Mouse (Mus musculus): Measurements from ENCODE around the gene Met. TPM values are rescaled to one million over a fixed set of nuclear protein-coding genes. Genes with fewer than 3 reads are reported as not detected.

Met gene
- polyA plus RNA-seq, 1 experiment from 2014 or later, result 3.5 TPM

DNA sequence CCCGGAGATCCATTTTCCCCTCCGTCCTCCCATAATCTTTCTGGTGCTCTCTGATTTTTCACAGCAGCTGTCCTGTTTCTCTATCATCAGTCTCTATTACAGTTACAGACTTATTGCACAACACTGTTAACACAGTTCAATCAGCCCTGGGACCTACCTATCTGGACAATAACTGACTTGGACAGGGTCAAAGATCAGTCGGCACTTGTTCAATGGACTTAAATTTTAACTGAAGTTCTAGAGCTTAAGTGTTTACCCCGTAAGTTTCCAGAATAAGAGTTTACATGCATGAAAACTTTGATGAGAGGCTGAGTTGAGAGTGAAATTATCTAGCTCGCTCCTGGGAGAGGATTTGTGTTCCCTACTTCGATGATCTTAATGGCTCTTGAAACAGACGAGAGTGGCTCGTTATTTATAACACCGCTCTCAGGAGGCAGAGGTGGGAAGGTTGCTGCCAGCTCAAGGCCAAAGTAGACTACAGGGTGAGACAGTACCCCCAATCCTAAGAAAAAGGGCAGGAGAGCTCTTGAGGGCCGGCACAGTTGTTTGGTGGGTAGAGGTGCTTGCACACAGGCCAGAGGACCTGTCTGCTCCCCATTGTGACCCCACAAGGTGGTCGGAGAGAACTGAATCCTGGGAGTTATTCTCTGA is 105.2 kb downstream of the Met start:
- H3K36me3 ChIP-seq, result no peaks in the 10 kb centered on the region
- peaks cover 5% of the 10 kb centered on the region; the same call in 1 of the 2 replicates for H3K4me1 ChIP-seq
- no peaks in the 10 kb centered on the region for H3K27me3 ChIP-seq (ENCODE audit: insufficient read depth, poor library complexity, severe bottlenecking)
- DNase-seq (ENCODE audit: low spot score), result no peak
- H3K9me3 ChIP-seq, result no peaks in the 10 kb centered on the region
- no peak overlapping the region for H3K27ac ChIP-seq
- no peak overlapping the region for H3K4me3 ChIP-seq
- 79% methylated on average over 11 of the region's 11 CpGs for WGBS

DNA sequence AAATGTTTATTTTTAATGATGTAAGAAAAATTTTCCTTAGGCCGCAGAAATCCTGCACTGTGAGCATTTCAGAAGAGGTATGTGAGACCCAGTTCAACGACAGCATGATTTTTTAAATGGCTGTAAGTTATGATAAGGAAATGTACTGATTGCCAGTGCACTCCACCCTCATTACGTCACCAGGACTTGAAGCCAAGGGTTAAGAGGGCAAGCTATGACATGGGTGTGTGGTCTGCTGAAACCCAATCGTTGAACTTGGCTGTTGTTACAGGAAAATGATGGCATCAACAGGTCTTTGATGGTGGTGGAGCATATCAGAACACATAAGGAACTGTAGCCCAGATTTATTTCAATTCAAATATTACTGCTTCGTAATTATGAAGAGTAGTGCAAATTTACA is 109.6 kb downstream of the Met start:
- Histone ChIP-seq H3K27ac (no peak overlapping the region), H3K4me1 (peaks cover 5% of the 10 kb centered on the region; the same call in 1 of the 2 replicates), H3K27me3 (ENCODE audit: insufficient read depth, poor library complexity, severe bottlenecking) (no peaks in the 10 kb centered on the region), H3K36me3 (no peaks in the 10 kb centered on the region), H3K9me3 (no peaks in the 10 kb centered on the region), H3K4me3 (no peak overlapping the region)
- DNase-seq (ENCODE audit: low spot score), result no peak
- WGBS, result 64% methylated on average over 5 of the region's 5 CpGs

- no peaks in the 10 kb centered on the region for H3K36me3 ChIP-seq
- no peaks in the 10 kb centered on the region for H3K9me3 ChIP-seq
- peaks cover 5% of the 10 kb centered on the region; the same call in 1 of the 2 replicates for H3K4me1 ChIP-seq
- WGBS, result 90% methylated on average over 2 of the region's 2 CpGs
- H3K27me3 ChIP-seq (ENCODE audit: insufficient read depth, poor library complexity, severe bottlenecking), result no peaks in the 10 kb centered on the region
- DNase-seq (ENCODE audit: low spot score), result no peak
- no peak overlapping the region for H3K27ac ChIP-seq
- no peak overlapping the region for H3K4me3 ChIP-seq
Measured at GRCm38 (mm10) chr6:17573732-17574131, 110.1 kb downstream of the Met start.

GRCm38 (mm10) chr6:17578092-17578760 is 114.6 kb downstream of the Met start:
- Histone ChIP-seq H3K4me3 (no peak overlapping the region), H3K36me3 (no peaks in the 10 kb centered on the region), H3K4me1 (no peaks in the 10 kb centered on the region), H3K27me3 (ENCODE audit: insufficient read depth, poor library complexity, severe bottlenecking) (no peaks in the 10 kb centered on the region), H3K9me3 (no peaks in the 10 kb centered on the region), H3K27ac (no peak overlapping the region)
- DNase-seq (ENCODE audit: low spot score), result no peak
- WGBS, result 28% methylated on average over 3 of the region's 3 CpGs

DNA sequence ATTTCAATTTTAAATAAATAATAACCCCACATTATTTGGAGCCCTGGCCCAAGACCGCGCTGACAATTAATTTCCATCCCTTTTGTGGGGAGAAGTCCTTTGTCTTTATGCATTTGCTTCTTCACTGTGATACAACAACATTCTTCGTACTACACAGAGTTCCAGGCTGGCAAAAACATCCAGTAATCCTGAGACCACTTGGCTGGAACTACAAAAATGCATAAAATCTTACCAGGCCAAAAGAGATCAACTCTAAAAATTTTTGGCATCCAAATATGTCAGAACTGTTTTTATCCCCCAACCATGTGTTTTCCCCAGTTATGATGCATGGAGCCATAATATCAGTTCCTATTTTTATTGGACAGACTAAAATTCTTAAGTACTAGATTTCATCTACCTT is 116.7 kb downstream of the Met start:
- WGBS, result 92% methylated on average over 3 of the region's 3 CpGs
- no peaks in the 10 kb centered on the region for H3K27me3 ChIP-seq (ENCODE audit: insufficient read depth, poor library complexity, severe bottlenecking)
- no peak for DNase-seq (ENCODE audit: low spot score)
- H3K36me3 ChIP-seq, result no peaks in the 10 kb centered on the region
- no peak overlapping the region for H3K4me3 ChIP-seq
- no peaks in the 10 kb centered on the region for H3K9me3 ChIP-seq
- H3K27ac ChIP-seq, result no peak overlapping the region
- no peaks in the 10 kb centered on the region for H3K4me1 ChIP-seq

- Histone ChIP-seq H3K9me3 (no peaks in the 10 kb centered on the region), H3K4me1 (no peaks in the 10 kb centered on the region), H3K36me3 (no peaks in the 10 kb centered on the region), H3K27ac (peak overlapping the region; percentile 52; the same call in 1 of the 2 replicates), H3K27me3 (ENCODE audit: insufficient read depth, poor library complexity, severe bottlenecking) (no peaks in the 10 kb centered on the region), H3K4me3 (peak overlapping the region; percentile 45)
- 32% methylated on average over 13 of the region's 13 CpGs for WGBS
- DNase-seq (ENCODE audit: low spot score), result no peak
Measured at GRCm38 (mm10) chr6:17583982-17584381, 120.4 kb downstream of the Met start.

DNA sequence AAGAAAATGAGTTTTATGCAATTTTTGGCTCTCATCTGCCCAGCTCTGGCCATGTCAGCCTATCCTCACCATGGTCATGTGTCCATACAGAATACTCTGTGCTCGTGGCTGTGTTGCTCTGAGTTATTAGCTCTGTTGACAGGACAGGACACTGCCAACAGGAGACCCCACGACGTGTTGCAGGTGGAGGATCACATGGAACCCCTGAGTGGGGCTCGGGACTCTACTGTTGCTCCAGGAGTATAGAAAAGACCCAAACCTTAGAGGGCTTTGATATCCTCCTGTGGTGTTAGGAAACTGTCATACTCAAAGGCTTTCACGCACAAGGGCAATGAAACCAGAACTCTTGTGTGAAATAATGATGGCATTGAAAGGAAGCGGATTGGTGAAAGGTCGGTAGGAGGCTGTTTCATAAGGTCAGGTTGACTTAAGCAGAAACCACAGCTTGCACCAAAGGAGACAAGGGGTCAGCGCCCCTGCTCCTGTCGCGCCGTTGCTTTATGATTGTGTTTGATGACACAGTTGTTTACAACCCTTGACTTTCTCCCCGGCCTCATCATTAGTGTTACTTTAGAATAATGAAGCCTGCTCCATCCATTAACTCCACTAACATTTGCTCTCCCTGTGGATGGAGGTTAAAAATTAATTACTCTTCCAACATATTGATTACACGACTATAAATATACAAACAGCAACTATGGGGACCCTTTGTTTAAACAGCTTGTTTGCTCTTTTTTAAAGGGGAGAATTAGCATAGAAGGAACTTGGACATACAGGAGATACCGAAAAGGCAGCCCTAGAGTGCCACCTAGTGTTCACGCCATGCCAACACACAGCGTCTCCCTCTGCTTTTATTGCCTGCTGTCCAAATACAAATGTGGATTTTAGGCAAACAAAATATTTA is 125.7 kb downstream of the Met start:
- WGBS, result 37% methylated on average over 16 of the region's 16 CpGs
- no peaks in the 10 kb centered on the region for H3K4me1 ChIP-seq
- H3K27me3 ChIP-seq (ENCODE audit: insufficient read depth, poor library complexity, severe bottlenecking), result no peaks in the 10 kb centered on the region
- DNase-seq (ENCODE audit: low spot score), result peak; percentile 82
- H3K9me3 ChIP-seq, result no peaks in the 10 kb centered on the region
- H3K27ac ChIP-seq, result no peak overlapping the region
- no peak overlapping the region for H3K4me3 ChIP-seq
- no peaks in the 10 kb centered on the region for H3K36me3 ChIP-seq

DNA sequence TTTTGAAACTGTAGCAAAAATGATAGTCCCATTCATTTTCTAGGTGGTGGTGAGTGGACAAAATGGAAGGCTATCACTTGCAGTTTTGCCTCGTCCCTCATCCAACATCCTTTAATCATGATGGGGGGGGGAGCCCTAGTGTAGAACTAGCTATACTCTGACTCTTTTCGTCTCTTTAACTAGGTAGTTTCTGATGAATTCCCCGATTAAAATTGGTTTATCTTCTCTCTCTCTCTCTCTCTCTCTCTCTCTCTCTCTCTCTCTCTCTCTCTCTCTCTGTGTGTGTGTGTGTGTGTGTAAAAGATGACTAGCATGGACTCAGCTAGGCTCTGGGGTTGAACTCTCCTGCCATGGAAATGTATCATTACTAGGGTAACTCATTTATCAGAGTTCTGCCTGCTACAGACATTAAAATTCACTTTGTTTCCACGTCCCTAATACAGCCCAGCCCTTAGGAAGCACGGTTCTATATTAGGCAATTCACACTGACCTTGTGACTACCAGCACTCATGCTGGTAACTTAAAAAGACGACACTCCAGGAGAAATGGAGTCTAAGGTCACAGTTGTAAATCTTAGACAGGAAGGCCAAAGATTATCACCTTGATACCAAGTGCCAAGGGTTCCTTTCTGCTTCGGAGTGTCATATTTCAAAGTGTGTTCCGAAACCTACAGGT is 126.5 kb downstream of the Met start:
- Histone ChIP-seq H3K4me3 (no peak overlapping the region), H3K4me1 (no peaks in the 10 kb centered on the region), H3K36me3 (no peaks in the 10 kb centered on the region), H3K27ac (no peak overlapping the region), H3K9me3 (no peaks in the 10 kb centered on the region), H3K27me3 (ENCODE audit: insufficient read depth, poor library complexity, severe bottlenecking) (no peaks in the 10 kb centered on the region)
- whole genome bisulfite sequencing, result 49% methylated on average over 8 of the region's 8 CpGs
- no peak for DNase-seq (ENCODE audit: low spot score)

DNA sequence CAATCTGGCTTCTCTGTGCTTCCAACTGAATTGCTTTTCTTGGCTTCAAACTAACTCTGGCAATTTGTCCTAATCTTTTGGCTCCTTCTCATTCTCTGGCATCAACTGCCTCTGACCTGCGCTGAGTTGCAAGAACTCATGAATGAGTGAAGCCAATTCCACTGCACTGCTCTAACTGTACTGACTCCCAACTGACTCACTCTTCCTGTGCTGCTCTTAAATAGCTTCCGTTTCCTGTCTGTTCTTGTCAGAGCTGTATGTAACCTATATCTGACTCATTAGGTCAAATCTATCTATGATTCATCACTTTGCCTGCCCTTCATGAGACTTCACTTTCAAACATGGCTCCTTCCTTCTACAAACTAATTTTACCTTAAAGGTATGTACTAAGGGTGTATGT is 130.4 kb downstream of the Met start:
- Histone ChIP-seq H3K4me3 (no peak overlapping the region), H3K9me3 (no peaks in the 10 kb centered on the region), H3K36me3 (no peaks in the 10 kb centered on the region), H3K27me3 (ENCODE audit: insufficient read depth, poor library complexity, severe bottlenecking) (no peaks in the 10 kb centered on the region), H3K27ac (no peak overlapping the region), H3K4me1 (no peaks in the 10 kb centered on the region)
- 82% methylated on average over 2 of the region's 2 CpGs for WGBS
- DNase-seq (ENCODE audit: low spot score), result no peak

GRCm38 (mm10) chr6:17595712-17596462 is 132.3 kb downstream of the Met start:
- H3K27ac ChIP-seq, result no peak overlapping the region
- no peak for DNase-seq (ENCODE audit: low spot score)
- no peaks in the 10 kb centered on the region for H3K27me3 ChIP-seq (ENCODE audit: insufficient read depth, poor library complexity, severe bottlenecking)
- 85% methylated on average over 11 of the region's 11 CpGs for WGBS
- no peak overlapping the region for H3K4me3 ChIP-seq
- no peaks in the 10 kb centered on the region for H3K9me3 ChIP-seq
- H3K36me3 ChIP-seq, result no peaks in the 10 kb centered on the region
- no peaks in the 10 kb centered on the region for H3K4me1 ChIP-seq

DNA sequence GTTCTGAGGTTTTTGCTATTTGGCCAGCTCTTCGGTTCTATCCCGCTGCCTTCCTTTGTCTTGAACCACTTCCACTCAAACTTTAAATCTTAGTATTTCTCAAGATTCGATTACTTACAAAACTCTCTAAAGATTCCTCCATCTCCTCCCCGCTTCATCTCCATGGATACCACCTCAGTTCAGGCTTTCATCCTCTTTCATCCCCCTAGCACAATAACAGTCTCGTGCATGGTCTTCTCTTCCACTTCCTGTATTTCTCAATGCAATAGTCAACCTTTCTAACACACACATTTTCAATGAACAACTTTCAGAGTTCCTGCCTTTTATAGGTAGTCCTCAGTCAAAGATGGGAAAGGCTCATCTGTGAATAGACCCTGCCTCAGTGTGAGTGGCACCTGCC is 135.8 kb downstream of the Met start:
- Histone ChIP-seq H3K27ac (no peak overlapping the region), H3K4me1 (no peaks in the 10 kb centered on the region), H3K4me3 (no peak overlapping the region), H3K36me3 (no peaks in the 10 kb centered on the region), H3K9me3 (no peaks in the 10 kb centered on the region), H3K27me3 (ENCODE audit: insufficient read depth, poor library complexity, severe bottlenecking) (no peaks in the 10 kb centered on the region)
- 84% methylated on average over 5 of the region's 5 CpGs for WGBS
- DNase-seq (ENCODE audit: low spot score), result no peak

DNA sequence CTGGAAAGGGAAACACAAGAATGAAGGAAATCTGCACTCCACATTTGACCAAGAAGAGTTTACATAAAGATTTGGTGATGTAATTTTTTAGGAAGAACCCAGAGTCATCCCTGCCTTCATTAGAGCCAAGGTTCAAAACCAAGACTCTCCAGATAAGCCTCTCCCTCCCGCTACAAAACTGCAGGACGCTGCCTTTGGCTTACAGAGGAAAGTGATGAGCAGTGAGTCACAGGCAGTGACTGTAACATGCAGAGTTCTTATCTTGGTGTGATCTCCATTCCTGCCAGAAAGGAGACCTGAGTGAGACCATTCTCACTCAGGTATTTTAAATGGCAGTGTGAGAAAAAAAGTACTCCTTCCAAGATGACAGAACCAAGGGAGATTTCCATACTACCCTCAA is 137.9 kb downstream of the Met start:
- WGBS, result 26% methylated on average over 2 of the region's 2 CpGs
- H3K27me3 ChIP-seq (ENCODE audit: insufficient read depth, poor library complexity, severe bottlenecking), result no peaks in the 10 kb centered on the region
- H3K27ac ChIP-seq, result no peak overlapping the region
- no peaks in the 10 kb centered on the region for H3K9me3 ChIP-seq
- no peak overlapping the region for H3K4me3 ChIP-seq
- no peaks in the 10 kb centered on the region for H3K4me1 ChIP-seq
- no peaks in the 10 kb centered on the region for H3K36me3 ChIP-seq
- no peak for DNase-seq (ENCODE audit: low spot score)
